Comparison of ENCODE assay signal across 8 mouse cellular contexts in genomic region chr13:49338893-49339546, GRCm38 (mm10). TPM values are rescaled to one million over a fixed set of nuclear protein-coding genes. Genes with fewer than 3 reads are reported as not detected.
A peak's percentile ranks its signal among the peaks of the same experiment; 100 is the strongest.
DNase-seq lines count a peak whose midpoint lies in the region; ATAC-seq and TF ChIP-seq lines count a peak whose summit lies in the region.

No protein-coding gene starts in this region.

- ATAC-seq in kidney, embryonic 15.5 days (replicated peaks; ENCODE audit: low FRiP score), result no peak
- no peak for ATAC-seq in lung, embryonic 14.5 days (ENCODE audit: insufficient read depth)
- ATAC-seq in erythroid progenitor cell, adult 5-6 weeks (replicated peaks; ENCODE audit: low FRiP score, poor library complexity, severe bottlenecking), result no peak

- H3K9ac ChIP-seq in kidney, embryonic 15.5 days, result no peak overlapping the region
- H3K9ac ChIP-seq in MEL (ENCODE audit: control insufficient read depth, low read depth, low read length, poor library complexity, severe bottlenecking), result no peak overlapping the region
- H3K9ac ChIP-seq in lung, embryonic 14.5 days, result no peak overlapping the region

- peaks cover 26% of the 10 kb centered on the region for H3K4me1 ChIP-seq in kidney, embryonic 15.5 days
- H3K4me1 ChIP-seq in MEL (ENCODE audit: control insufficient read depth in 1 of 2, insufficient read depth in 2 of 2, low read length in 2 of 2), result peaks cover 3 to 21% of the 10 kb centered on the region in 2 experiments; a peak in 3 of 4 replicates
- H3K4me1 ChIP-seq in lung, embryonic 14.5 days (ENCODE audit: insufficient read depth), result peaks cover 12% of the 10 kb centered on the region

- TF ChIP-seq CTCF in MEL (IDR thresholded peaks at IDR 0.05 in 2 of 3, conservative IDR thresholded peaks at IDR 0.05 in 1 of 3; ENCODE audit: control insufficient read depth in 1 of 3, insufficient read depth in 1 of 3, low read depth in 2 of 3, low read length in 3 of 3, poor library complexity in 1 of 3, severe bottlenecking in 1 of 3), result peak; percentile 32 to 57 (median 43)
- TF ChIP-seq CTCF in brain, embryonic 14.5 days (IDR thresholded peaks at IDR 0.05; ENCODE audit: borderline replicate concordance, extremely low read depth, insufficient read depth, insufficient read length), result peak; percentile 28; the same call in 1 of the 2 replicates
- peak; percentile 69 for TF ChIP-seq CTCF in lung, embryonic 14.5 days (IDR thresholded peaks at IDR 0.05; ENCODE audit: low read depth)

- H3K27me3 ChIP-seq in kidney, embryonic 15.5 days, result no peaks in the 10 kb centered on the region
- no peaks in the 10 kb centered on the region for H3K27me3 ChIP-seq in MEL (ENCODE audit: control insufficient read depth in 1 of 2, insufficient read depth in 2 of 2, low read length in 2 of 2)
- H3K27me3 ChIP-seq in lung, embryonic 14.5 days (ENCODE audit: insufficient read depth, low read length), result no peaks in the 10 kb centered on the region

- no peaks in the 10 kb centered on the region for H3K36me3 ChIP-seq in kidney, embryonic 15.5 days
- H3K36me3 ChIP-seq in MEL (ENCODE audit: control insufficient read depth in 1 of 2, insufficient read depth in 2 of 2, low read length in 2 of 2), result peaks cover 0 to 10% of the 10 kb centered on the region in 2 experiments; a peak in 2 of 4 replicates
- no peaks in the 10 kb centered on the region for H3K36me3 ChIP-seq in lung, embryonic 14.5 days (ENCODE audit: insufficient read depth)

- H3K27ac ChIP-seq in kidney, embryonic 15.5 days, result no peak overlapping the region
- no peak overlapping the region for H3K27ac ChIP-seq in MEL (ENCODE audit: control insufficient read depth, low read depth, low read length)
- H3K27ac ChIP-seq in lung, embryonic 14.5 days (ENCODE audit: low read depth), result no peak overlapping the region

- no peak overlapping the region for H3K4me3 ChIP-seq in kidney, embryonic 15.5 days (replicated peaks)
- H3K4me3 ChIP-seq in MEL (ENCODE audit: control insufficient read depth in 1 of 2, insufficient read depth in 1 of 2, low read depth in 2 of 2, low read length in 2 of 2), result no peak overlapping the region
- H3K4me3 ChIP-seq in lung, embryonic 14.5 days (ENCODE audit: low read depth, low read length), result no peak overlapping the region

- 76% methylated on average over 7 of the region's 7 CpGs for WGBS in kidney, embryonic 15.5 days
- 69% methylated on average over 7 of the region's 7 CpGs for WGBS in lung, embryonic 14.5 days

- no peaks in the 10 kb centered on the region for H3K9me3 ChIP-seq in kidney, embryonic 15.5 days (replicated peaks)
- H3K9me3 ChIP-seq in MEL (replicated peaks; ENCODE audit: insufficient read depth, low read length), result no peaks in the 10 kb centered on the region
- H3K9me3 ChIP-seq in lung, embryonic 14.5 days (ENCODE audit: low read depth, low read length), result no peaks in the 10 kb centered on the region

- no peak for TF ChIP-seq POLR2A in MEL (IDR thresholded peaks at IDR 0.05; ENCODE audit: control insufficient read depth in 1 of 2, insufficient read depth in 1 of 2, low read depth in 1 of 2, low read length in 2 of 2, poor library complexity in 1 of 2)
- no peak for TF ChIP-seq POLR2A in brain, embryonic 14.5 days (IDR thresholded peaks at IDR 0.05; ENCODE audit: borderline replicate concordance, extremely low read depth, insufficient read depth, insufficient read length, poor library complexity, severe bottlenecking)

- peak; percentile 48 for DNase-seq in kidney, adult 11 months
- DNase-seq in MEL (ENCODE audit: low read depth, low spot score), result no peak
- DNase-seq in brain, embryonic 14.5 days (ENCODE audit: low read depth), result no peak
- peak; percentile 47 for DNase-seq in lung, embryonic 14.5 days
- no peak for DNase-seq in thymus, adult 18-20 months
- no peak for DNase-seq in thymus, postnatal 10 days (ENCODE audit: low spot score in 2 of 2)

- peaks cover 25% of the 10 kb centered on the region for H3K79me2 ChIP-seq in MEL (ENCODE audit: control insufficient read depth, insufficient read depth, low read length, poor library complexity)

- no peak for TF ChIP-seq EP300 in MEL (IDR thresholded peaks at IDR 0.05; ENCODE audit: low read depth in 1 of 2, low read length in 2 of 2)

- peak; percentile 25 for TF ChIP-seq RAD21 in MEL (IDR thresholded peaks at IDR 0.05; ENCODE audit: low read depth, low read length)

- H3K4me2 ChIP-seq in kidney, embryonic 15.5 days, result no peak overlapping the region
- no peak overlapping the region for H3K4me2 ChIP-seq in lung, embryonic 14.5 days

TF ChIP-seq in MEL, 35 proteins besides CTCF, POLR2A, EP300 and RAD21:
- TF ChIP-seq HCFC1 (IDR thresholded peaks at IDR 0.05; ENCODE audit: low read depth, low read length), result no peak
- TF ChIP-seq SMC3 (IDR thresholded peaks at IDR 0.05; ENCODE audit: low read depth, low read length), result peak; percentile 64
TF ChIP-seq in MEL: peak in this region for 1.

RNA-seq across cellular contexts. Expression of gene Bicd2, which starts 2.4 kb away (rescaled TPM):
- 25.0 and 26.5 TPM in 2 replicates for polyA plus RNA-seq in kidney, embryonic 15.5 days (2015; fragmentation: Nextera tagmentation; extraction: Ambion mirVana)
- 18.0 and 21.8 TPM in 2 replicates for total RNA-seq in MEL (2012; rRNA removed)
- 10 to 100 TPM in 1 of 2 experiments, not detected in 1; 22.6 TPM for polyA plus RNA-seq in MEL (2012; ENCODE audit: insufficient read depth in 1 of 2, insufficient read length in 2 of 2, low read depth in 1 of 2, low replicate concordance in 2 of 2, missing spikeins in 1 of 2)
- polyA plus RNA-seq in brain, embryonic 14.5 days (2012; rRNA removed), result 35.9 and 42.3 TPM in 2 replicates
- polyA plus RNA-seq in lung, embryonic 14.5 days (2014; fragmentation: Nextera tagmentation; extraction: Ambion mirVana), result 33.7 and 36.7 TPM in 2 replicates
- 12.6 and 19.7 TPM in 2 replicates for total RNA-seq in erythroid progenitor cell, adult 5-6 weeks (2015; ENCODE audit: low replicate concordance)
- total RNA-seq in erythroid progenitor cell, adult 5-6 weeks (2017; ENCODE audit: low replicate concordance), result 28.8 and 35.2 TPM in 2 replicates

RNA-seq across cellular contexts. Expression of gene Fgd3, which starts 18.9 kb away (rescaled TPM):
- 0.74 and 0.78 TPM in 2 replicates for polyA plus RNA-seq in kidney, embryonic 15.5 days (2015; fragmentation: Nextera tagmentation; extraction: Ambion mirVana)
- total RNA-seq in MEL (2012; rRNA removed), result 5.0 and 6.7 TPM in 2 replicates
- polyA plus RNA-seq in MEL (2012; ENCODE audit: insufficient read depth in 1 of 2, insufficient read length in 2 of 2, low read depth in 1 of 2, low replicate concordance in 2 of 2, missing spikeins in 1 of 2), result 1 to 10 TPM in 1 of 2 experiments, not detected in 1; 6.9 TPM
- 8.6 TPM in 2 replicates for polyA plus RNA-seq in brain, embryonic 14.5 days (2012; rRNA removed)
- 0.34 and 0.42 TPM in 2 replicates for polyA plus RNA-seq in lung, embryonic 14.5 days (2014; fragmentation: Nextera tagmentation; extraction: Ambion mirVana)
- total RNA-seq in erythroid progenitor cell, adult 5-6 weeks (2015; ENCODE audit: low replicate concordance), result 1.8 and 3.4 TPM in 2 replicates
- total RNA-seq in erythroid progenitor cell, adult 5-6 weeks (2017; ENCODE audit: low replicate concordance), result 3.1 and 5.5 TPM in 2 replicates

Comparison
In these comparisons a context has a peak if more than half of its experiments do, and no peak if none do; other contexts are left out.
1. DNase-seq: peak in kidney, adult 11 months (single experiment) and lung, embryonic 14.5 days (single experiment); none in MEL (single experiment), brain, embryonic 14.5 days (single experiment), thymus, adult 18-20 months (0 of 2) and thymus, postnatal 10 days (0 of 2).
2. Peak in every context shown above with its lines, with median percentiles within 50 percentile points of each other: CTCF ChIP-seq.